Mouse (Mus musculus) olfactory bulb, adult 2 months (tissue): Measurements from ENCODE around the gene Zcchc14. TPM values are rescaled to one million over a fixed set of nuclear protein-coding genes. Genes with fewer than 3 reads are reported as not detected.

Experiments
- H3K27ac ChIP-seq: fragments of 200-500 bp; 2 replicates; pipeline ENCODE4 v1.5.1; 2012; ENCODE audit warnings: low read depth, low read length; ENCODE audit not compliant: insufficient read depth
- H3K4me1 ChIP-seq: fragments of 200-500 bp; 2 replicates; pipeline ENCODE4 v1.6.1; 2012; ENCODE audit warnings: low read length; ENCODE audit not compliant: control insufficient read depth, insufficient read depth
- H3K4me3 ChIP-seq: fragments of 200-500 bp; 2 replicates; pipeline ENCODE4 v1.5.1; 2012; ENCODE audit warnings: mild to moderate bottlenecking, low read depth, low read length, moderate library complexity; ENCODE audit not compliant: insufficient read depth
- CTCF ChIP-seq: fragments of 200-500 bp; IDR thresholded peaks from 2 replicates; pipeline ENCODE4 v1.5.1; 2012; ENCODE audit warnings: low read depth, mild to moderate bottlenecking, low read length, moderate library complexity; ENCODE audit not compliant: insufficient read depth
- POLR2A ChIP-seq: fragments of 200-500 bp; IDR thresholded peaks from 2 replicates; pipeline ENCODE4 v1.6.1; 2012; ENCODE audit warnings: mild to moderate bottlenecking, low read depth, low read length, moderate library complexity; ENCODE audit not compliant: insufficient read depth
- WGBS: fragments of 180-500 bp; shearing (Covaris S2); methylation state at CpG from one replicate; pipeline ENCODE4 v1.1.7; 2018; 5-methylcytosine and 5-hydroxymethylcytosine counted together
- polyA plus RNA-seq: library from polyadenylated mRNA; stranded (reverse); fragments of >200 nt; gene quantifications from 2 replicates; pipeline ENCODE4 v1.2.4, GENCODE M21; 2012; ENCODE audit warnings: low replicate concordance; ENCODE audit not compliant: missing spikeins, insufficient read depth, insufficient read length

Gene Zcchc14
- polyA plus RNA-seq, 1 experiment, result not detected

GRCm38 (mm10) chr8:121585159-121585825 lies 67.4 kb downstream of the Zcchc14 start:
- TF ChIP-seq CTCF, result no peak
- TF ChIP-seq POLR2A, result peak; percentile 89
- H3K4me1 ChIP-seq, result peaks cover 7% of the 10 kb centered on the region; the same call in 1 of the 2 replicates
- H3K27ac ChIP-seq, result peak overlapping the region; percentile 88
- peak overlapping the region; percentile 74 for H3K4me3 ChIP-seq
- under 1% methylated on average over 47 of the region's 47 CpGs for WGBS

GRCm38 (mm10) chr8:121584730-121585129 lies 68.0 kb downstream of the Zcchc14 start:
- Histone ChIP-seq H3K27ac (no peak overlapping the region; the same call in 1 of the 2 replicates), H3K4me3 (peak overlapping the region; percentile 74), H3K4me1 (peaks cover 12% of the 10 kb centered on the region; the same call in 1 of the 2 replicates)
- TF ChIP-seq CTCF (no peak), POLR2A (no peak)
- WGBS, result 40% methylated on average over 13 of the region's 13 CpGs

GRCm38 (mm10) chr8:121583653-121584052 lies 69.0 kb downstream of the Zcchc14 start:
- Histone ChIP-seq H3K4me3 (no peak overlapping the region), H3K4me1 (peaks cover 18% of the 10 kb centered on the region), H3K27ac (no peak overlapping the region)
- no peak for TF ChIP-seq POLR2A
- no peak for TF ChIP-seq CTCF
- whole genome bisulfite sequencing, result 52% methylated on average over 8 of the region's 8 CpGs

- Histone ChIP-seq H3K4me3 (no peak overlapping the region), H3K27ac (no peak overlapping the region), H3K4me1 (peaks cover 25% of the 10 kb centered on the region)
- TF ChIP-seq POLR2A (no peak), CTCF (no peak)
- 34% methylated on average over 9 of the region's 9 CpGs for WGBS
Measured at GRCm38 (mm10) chr8:121580465-121580864, 72.2 kb downstream of the Zcchc14 start.

- Histone ChIP-seq H3K4me3 (peak within 1 kb of the TSS; percentile 61), H3K4me1 (peaks cover 27% of the 10 kb centered on the region), H3K27ac (peak within 1 kb of the TSS; percentile 0; the same call in 1 of the 2 replicates)
- WGBS, result under 1% methylated on average over 63 of the region's 63 CpGs
- TF ChIP-seq POLR2A, result 0 out of 2 replicates have a peak, but pooled peaks have one; percentile 11
- no peak for TF ChIP-seq CTCF
Measured at GRCm38 (mm10) chr8:121578676-121579451, 73.8 kb downstream of the Zcchc14 start, which contains the start of gene Fbxo31. Gene Fbxo31, minus strand, starts transcription at chr8:121578806.

GRCm38 (mm10) chr8:121577751-121578675 lies 74.7 kb downstream of the Zcchc14 start:
- Histone ChIP-seq H3K27ac (peak overlapping the region; percentile 0; the same call in 1 of the 2 replicates), H3K4me1 (peaks cover 31% of the 10 kb centered on the region), H3K4me3 (peak overlapping the region; percentile 61)
- WGBS, result under 1% methylated on average over 44 of the region's 44 CpGs
- TF ChIP-seq CTCF (no peak), POLR2A (no peak)

- no peak for TF ChIP-seq POLR2A
- no peak for TF ChIP-seq CTCF
- 84% methylated on average over 3 of the region's 3 CpGs for WGBS
Measured at GRCm38 (mm10) chr8:121575661-121576060, 77.0 kb downstream of the Zcchc14 start.

GRCm38 (mm10) chr8:121573275-121573674 lies 79.4 kb downstream of the Zcchc14 start:
- Histone ChIP-seq H3K27ac (no peak overlapping the region), H3K4me3 (no peak overlapping the region), H3K4me1 (peaks cover 44% of the 10 kb centered on the region)
- TF ChIP-seq CTCF (no peak), POLR2A (no peak)
- 38% methylated on average over 3 of the region's 3 CpGs for WGBS

More at GRCm38 (mm10) chr8:121575661-121576060, 77.0 kb downstream of the Zcchc14 start:
- Histone ChIP-seq H3K4me1 (peaks cover 38% of the 10 kb centered on the region), H3K27ac (no peak overlapping the region), H3K4me3 (no peak overlapping the region)
